In genomic region chr11:69948763-69949150, GRCm38 (mm10) we compare ENCODE assay signal across 8 mouse cellular contexts. TPM values are rescaled to one million over a fixed set of nuclear protein-coding genes. Genes with fewer than 3 reads are reported as not detected.
DNase-seq lines count a peak whose midpoint lies in the region; ATAC-seq lines count a peak whose summit lies in the region.

No protein-coding gene starts in this region.

- peaks cover 81% of the 10 kb centered on the region for H3K27me3 ChIP-seq in megakaryocyte, embryonic 14.5 days (replicated peaks)

- peak overlapping the region; percentile 90 for H3K4me3 ChIP-seq in megakaryocyte, embryonic 14.5 days (replicated peaks)

- H3K36me3 ChIP-seq in megakaryocyte, embryonic 14.5 days (replicated peaks; ENCODE audit: low read length): no peaks in the 10 kb centered on the region

- intact Hi-C loops in gastrocnemius, postnatal 14 days (cut with DNase I; ENCODE audit: low total_unique reads): no loop called here

- ATAC-seq in inflammation-experienced regulatory T-cells, adult 6 months: peak; percentile 73

- peak; percentile 88 to 96 for DNase-seq in adrenal gland, adult (ENCODE audit: inconsistent age in 2 of 2, low spot score in 1 of 2)
- DNase-seq in embryo, embryonic 10 days (ENCODE audit: low spot score): peak; percentile 95
- DNase-seq in gastrocnemius, postnatal 14 days: peak; percentile 86
- DNase-seq in left cerebral cortex, adult 9 months (ENCODE audit: low spot score in 2 of 2): peak; percentile 33 to 78
- DNase-seq in right cerebral cortex, postnatal 10 days (ENCODE audit: low spot score in 2 of 2): peak; percentile 78 to 82
- peak; percentile 78 to 86 for DNase-seq in urinary bladder, postnatal 36 days (ENCODE audit: low spot score in 2 of 2)

- peaks cover 34% of the 10 kb centered on the region for H3K4me1 ChIP-seq in megakaryocyte, embryonic 14.5 days

- H3K9me3 ChIP-seq in megakaryocyte, embryonic 14.5 days: no peaks in the 10 kb centered on the region

RNA-seq across cellular contexts. Expression of gene Slc2a4, which starts 0.8 kb away (rescaled TPM):
- total RNA-seq in gastrocnemius, postnatal 14 days (2021): 100 to 1,000 TPM; 158 to 236 TPM
- not detected for polyA plus RNA-seq in inflammation-experienced regulatory T-cells, adult 6 months (2017; shearing (Covaris generic))
- not detected in 2 replicates for polyA plus RNA-seq in megakaryocyte, embryonic 14.5 days (2012; ENCODE audit: insufficient read depth, low replicate concordance)

RNA-seq across cellular contexts. Expression of gene Ybx2, which starts 13.2 kb away (rescaled TPM):
- total RNA-seq in gastrocnemius, postnatal 14 days (2021): 1 to 10 TPM; 2.1 to 4.3 TPM
- polyA plus RNA-seq in inflammation-experienced regulatory T-cells, adult 6 months (2017; shearing (Covaris generic)): not detected
- 0.75 TPM in 1 of 2 replicates, not detected in the other for polyA plus RNA-seq in megakaryocyte, embryonic 14.5 days (2012; ENCODE audit: insufficient read depth, low replicate concordance)

RNA-seq across cellular contexts. Expression of gene Cldn7, which starts 15.8 kb away (rescaled TPM):
- total RNA-seq in gastrocnemius, postnatal 14 days (2021): under 1 TPM in 1 of 2 experiments, not detected in 1; 0.72 TPM
- polyA plus RNA-seq in inflammation-experienced regulatory T-cells, adult 6 months (2017; shearing (Covaris generic)): 1 to 10 TPM in 1 of 3 experiments, not detected in 2; 1.1 TPM
- not detected in 2 replicates for polyA plus RNA-seq in megakaryocyte, embryonic 14.5 days (2012; ENCODE audit: insufficient read depth, low replicate concordance)

RNA-seq across cellular contexts. Expression of gene Eif5a, which starts 27.0 kb away (rescaled TPM):
- total RNA-seq in gastrocnemius, postnatal 14 days (2021): 100 to 1,000 TPM; 567 to 637 TPM
- polyA plus RNA-seq in inflammation-experienced regulatory T-cells, adult 6 months (2017; shearing (Covaris generic)): 1,000 to 10,000 TPM; 1,103 to 1,192 (median 1,160) TPM
- 2,079 and 2,119 TPM in 2 replicates for polyA plus RNA-seq in megakaryocyte, embryonic 14.5 days (2012; ENCODE audit: insufficient read depth, low replicate concordance)

RNA-seq across cellular contexts. Expression of gene Ctdnep1, which starts 32.2 kb away (rescaled TPM):
- total RNA-seq in gastrocnemius, postnatal 14 days (2021): 100 to 1,000 TPM; 185 to 209 TPM
- polyA plus RNA-seq in inflammation-experienced regulatory T-cells, adult 6 months (2017; shearing (Covaris generic)): 10 to 100 TPM; 25.8 to 35.6 (median 29.3) TPM
- 289 and 291 TPM in 2 replicates for polyA plus RNA-seq in megakaryocyte, embryonic 14.5 days (2012; ENCODE audit: insufficient read depth, low replicate concordance)

Comparison
In these comparisons a context has a peak if more than half of its experiments do, and no peak if none do; other contexts are left out.
1. Peak in every context shown above with its lines: DNase-seq, ATAC-seq and H3K4me3 ChIP-seq.